Mouse (Mus musculus) neural tube, embryonic 11.5 days (tissue): ENCODE data around the gene Olfr1463. TPM values are rescaled to one million over a fixed set of nuclear protein-coding genes. Genes with fewer than 3 reads are reported as not detected.

Experiments
- ATAC-seq: fragments of 200-750 bp; cut with Nextera tagmentation; 2 replicates; pipeline ENCODE4 v1.8.0; 2017; ENCODE audit warnings: moderate number of reproducible peaks, mild to moderate bottlenecking, moderate TSS enrichment, moderate library complexity; ENCODE audit not compliant: insufficient read depth, low FRiP score, low TSS enrichment
- DNase-seq: peaks from one replicate; pipeline ENCODE4 v3.0.0-alpha.2; 2015; ENCODE audit warnings: low spot score
- H3K27ac ChIP-seq: fragments of 300-500 bp; sonication (generic); 2 replicates; pipeline ENCODE4 v1.5.1; 2014; ENCODE audit warnings: low read depth, mild to moderate bottlenecking, low read length
- H3K27me3 ChIP-seq: fragments of 300-500 bp; sonication (generic); 2 replicates; pipeline ENCODE4 v1.6.1; 2014; ENCODE audit warnings: mild to moderate bottlenecking, low read length, mixed read lengths; ENCODE audit not compliant: control insufficient read depth, insufficient read depth
- H3K36me3 ChIP-seq: fragments of 300-500 bp; sonication (generic); 2 replicates; pipeline ENCODE4 v1.6.1; 2014; ENCODE audit warnings: mild to moderate bottlenecking, low read length, moderate library complexity, mixed read lengths; ENCODE audit not compliant: control insufficient read depth, insufficient read depth
- H3K4me1 ChIP-seq: fragments of 300-500 bp; sonication (generic); 2 replicates; pipeline ENCODE4 v1.6.1; 2014; ENCODE audit warnings: low read length, mixed read lengths; ENCODE audit not compliant: control insufficient read depth, insufficient read depth
- H3K4me2 ChIP-seq: fragments of 300-500 bp; sonication (generic); 2 replicates; pipeline ENCODE4 v1.6.1; 2014; ENCODE audit warnings: low read depth, mild to moderate bottlenecking, moderate library complexity
- H3K4me3 ChIP-seq: fragments of 300-500 bp; sonication (generic); 2 replicates; pipeline ENCODE4 v1.5.1; 2014; ENCODE audit warnings: low read depth, low read length
- H3K9ac ChIP-seq: fragments of 300-500 bp; sonication (generic); 2 replicates; pipeline ENCODE4 v1.6.1; 2014; ENCODE audit warnings: mild to moderate bottlenecking, low read length
- H3K9me3 ChIP-seq: fragments of 300-500 bp; sonication (generic); 2 replicates; pipeline ENCODE4 v1.6.1; 2016; ENCODE audit warnings: low read length; ENCODE audit not compliant: control insufficient read depth
- WGBS: fragments of 180-500 bp; shearing (Covaris S2); extraction: QIAGEN DNeasy Blood & Tissue Kit; methylation state at CpG from one replicate; pipeline ENCODE4 v1.1.7; 2014; 5-methylcytosine and 5-hydroxymethylcytosine counted together
- polyA plus RNA-seq: library from polyadenylated mRNA; unstranded; fragments of >200 nt; fragmentation: Nextera tagmentation; extraction: Ambion mirVana; gene quantifications from 2 replicates; pipeline ENCODE4 v1.2.1, GENCODE M21; 2014

Gene Olfr1463
- polyA plus RNA-seq = not detected in 2 replicates

- H3K27ac ChIP-seq = no peak within 1 kb of the TSS
These were observed at the start of gene Olfr1463 for GRCm38 (mm10) chr19:13231028-13231427. Olfr1463 (plus strand) TSS chr19:13231328.

GRCm38 (mm10) chr19:13185434-13185833, 45.7 kb upstream of the Olfr1463 start, which contains the start of gene Olfr1462:
Olfr1462 (plus strand) TSS chr19:13185734.
- no peak for ATAC-seq
- H3K27ac ChIP-seq = no peak within 1 kb of the TSS
- WGBS = 92% methylated on average over 1 of the region's 1 CpGs

More at GRCm38 (mm10) chr19:13231028-13231427, at the start of gene Olfr1463:
- H3K4me2 ChIP-seq = no peak within 1 kb of the TSS
- H3K9ac ChIP-seq = no peak within 1 kb of the TSS
- no peaks in the 10 kb centered on the region for H3K27me3 ChIP-seq
- H3K4me3 ChIP-seq = no peak within 1 kb of the TSS
- ATAC-seq (no peak), DNase-seq (no peak)
- H3K9me3 ChIP-seq = peaks cover 2% of the 10 kb centered on the region; the same call in 1 of the 2 replicates
- H3K4me1 ChIP-seq = no peaks in the 10 kb centered on the region
- H3K36me3 ChIP-seq = no peaks in the 10 kb centered on the region

DNA sequence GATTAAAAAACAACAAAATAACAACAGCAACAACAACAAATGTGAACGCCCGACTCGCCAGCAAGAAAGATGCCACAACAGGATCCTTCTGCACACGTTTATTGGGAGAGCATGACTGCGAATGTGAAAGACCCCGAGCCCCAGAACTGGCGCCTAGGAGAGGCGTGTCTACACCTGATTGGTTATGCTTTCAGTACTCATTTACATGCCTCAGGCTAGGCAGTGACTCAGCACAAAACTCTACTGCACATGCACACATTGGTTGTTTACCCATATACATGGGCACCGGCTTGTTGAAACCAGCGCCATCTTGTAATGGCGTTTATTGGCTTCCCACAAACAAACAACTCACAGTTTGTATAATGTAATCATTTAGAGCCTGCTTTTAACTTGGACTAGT, 9.5 kb upstream of the Olfr1463 start:
- WGBS = 90% methylated on average over 11 of the region's 11 CpGs
- no peaks in the 10 kb centered on the region for H3K36me3 ChIP-seq
- peaks cover 9% of the 10 kb centered on the region for H3K9me3 ChIP-seq
- H3K4me3 ChIP-seq = no peak overlapping the region
- H3K4me2 ChIP-seq = no peak overlapping the region
- H3K4me1 ChIP-seq = no peaks in the 10 kb centered on the region
- H3K27ac ChIP-seq = no peak overlapping the region
- H3K27me3 ChIP-seq = no peaks in the 10 kb centered on the region
- ATAC-seq (no peak), DNase-seq (no peak)
- H3K9ac ChIP-seq = no peak overlapping the region

More at GRCm38 (mm10) chr19:13185434-13185833, 45.7 kb upstream of the Olfr1463 start, which contains the start of gene Olfr1462:
- H3K4me2 ChIP-seq = no peak within 1 kb of the TSS
- no peaks in the 10 kb centered on the region for H3K27me3 ChIP-seq
- H3K4me1 ChIP-seq = no peaks in the 10 kb centered on the region
- no peak within 1 kb of the TSS for H3K9ac ChIP-seq
- no peak within 1 kb of the TSS for H3K4me3 ChIP-seq
- no peaks in the 10 kb centered on the region for H3K36me3 ChIP-seq
- H3K9me3 ChIP-seq = peaks cover 3% of the 10 kb centered on the region; the same call in 1 of the 2 replicates
- no peak for DNase-seq

Other genes with a start within 250 kb of the Olfr1463 start
- not detected in 2 replicates for gene Olfr1451, start 236.3 kb upstream of the Olfr1463 start, polyA plus RNA-seq
- gene Olfr1453, start 203.0 kb upstream of the Olfr1463 start, polyA plus RNA-seq = not detected in 2 replicates
- gene Olfr1454, start 170.7 kb upstream of the Olfr1463 start, polyA plus RNA-seq = not detected in 2 replicates
- gene Olfr1457, start 133.4 kb upstream of the Olfr1463 start, polyA plus RNA-seq = not detected in 2 replicates
- gene Olfr1458, start 124.6 kb upstream of the Olfr1463 start, polyA plus RNA-seq = not detected in 2 replicates
- gene Olfr1459, start 81.8 kb upstream of the Olfr1463 start, polyA plus RNA-seq = not detected in 2 replicates
- not detected in 2 replicates for gene Olfr1461, start 68.3 kb upstream of the Olfr1463 start, polyA plus RNA-seq
- gene Olfr1462, start 45.6 kb upstream of the Olfr1463 start, polyA plus RNA-seq = not detected in 2 replicates
- not detected in 2 replicates for gene Olfr1465, start 84.2 kb downstream of the Olfr1463 start, polyA plus RNA-seq
- not detected in 2 replicates for gene Olfr1466, start 107.5 kb downstream of the Olfr1463 start, polyA plus RNA-seq
- gene Olfr1467, start 130.9 kb downstream of the Olfr1463 start, polyA plus RNA-seq = not detected in 2 replicates
- gene Olfr1469, start 176.5 kb downstream of the Olfr1463 start, polyA plus RNA-seq = not detected in 2 replicates
- not detected in 2 replicates for gene Olfr1471, start 212.1 kb downstream of the Olfr1463 start, polyA plus RNA-seq
- not detected in 2 replicates for gene Olfr1472, start 224.8 kb downstream of the Olfr1463 start, polyA plus RNA-seq
- not detected in 2 replicates for gene Olfr1474, start 238.2 kb downstream of the Olfr1463 start, polyA plus RNA-seq
- gene Olfr1475, start 248.9 kb downstream of the Olfr1463 start, polyA plus RNA-seq = not detected in 2 replicates